Mouse (Mus musculus) neural tube, embryonic 11.5 days (tissue): Measurements from ENCODE around the gene Gm49333. TPM values are rescaled to one million over a fixed set of nuclear protein-coding genes. Genes with fewer than 3 reads are reported as not detected.

Experiments
- ATAC-seq: fragments of 200-750 bp; cut with Nextera tagmentation; 2 replicates; pipeline ENCODE4 v1.8.0; 2017; ENCODE audit warnings: moderate number of reproducible peaks, mild to moderate bottlenecking, moderate TSS enrichment, moderate library complexity; ENCODE audit not compliant: insufficient read depth, low FRiP score, low TSS enrichment
- DNase-seq: peaks from one replicate; pipeline ENCODE4 v3.0.0-alpha.2; 2015; ENCODE audit warnings: low spot score
- H3K27ac ChIP-seq: fragments of 300-500 bp; sonication (generic); 2 replicates; pipeline ENCODE4 v1.5.1; 2014; ENCODE audit warnings: low read depth, mild to moderate bottlenecking, low read length
- H3K27me3 ChIP-seq: fragments of 300-500 bp; sonication (generic); 2 replicates; pipeline ENCODE4 v1.6.1; 2014; ENCODE audit warnings: mild to moderate bottlenecking, low read length, mixed read lengths; ENCODE audit not compliant: control insufficient read depth, insufficient read depth
- H3K36me3 ChIP-seq: fragments of 300-500 bp; sonication (generic); 2 replicates; pipeline ENCODE4 v1.6.1; 2014; ENCODE audit warnings: mild to moderate bottlenecking, low read length, moderate library complexity, mixed read lengths; ENCODE audit not compliant: control insufficient read depth, insufficient read depth
- H3K4me1 ChIP-seq: fragments of 300-500 bp; sonication (generic); 2 replicates; pipeline ENCODE4 v1.6.1; 2014; ENCODE audit warnings: low read length, mixed read lengths; ENCODE audit not compliant: control insufficient read depth, insufficient read depth
- H3K4me2 ChIP-seq: fragments of 300-500 bp; sonication (generic); 2 replicates; pipeline ENCODE4 v1.6.1; 2014; ENCODE audit warnings: low read depth, mild to moderate bottlenecking, moderate library complexity
- H3K4me3 ChIP-seq: fragments of 300-500 bp; sonication (generic); 2 replicates; pipeline ENCODE4 v1.5.1; 2014; ENCODE audit warnings: low read depth, low read length
- H3K9ac ChIP-seq: fragments of 300-500 bp; sonication (generic); 2 replicates; pipeline ENCODE4 v1.6.1; 2014; ENCODE audit warnings: mild to moderate bottlenecking, low read length
- H3K9me3 ChIP-seq: fragments of 300-500 bp; sonication (generic); 2 replicates; pipeline ENCODE4 v1.6.1; 2016; ENCODE audit warnings: low read length; ENCODE audit not compliant: control insufficient read depth
- WGBS: fragments of 180-500 bp; shearing (Covaris S2); extraction: QIAGEN DNeasy Blood & Tissue Kit; methylation state at CpG from one replicate; pipeline ENCODE4 v1.1.7; 2014; 5-methylcytosine and 5-hydroxymethylcytosine counted together
- microRNA counts: library from miRNA; unstranded; fragments of <30 nt; microRNA quantifications from one replicate; lab custom pipeline; 2015
- microRNA-seq: library from miRNA; unstranded; fragments of <30 nt; microRNA quantifications from one replicate; pipeline ENCODE4, GENCODE M21; 2016
- polyA plus RNA-seq: library from polyadenylated mRNA; unstranded; fragments of >200 nt; fragmentation: Nextera tagmentation; extraction: Ambion mirVana; gene quantifications from 2 replicates; pipeline ENCODE4 v1.2.1, GENCODE M21; 2014

Gene Gm49333
- polyA plus RNA-seq, 1 experiment from 2014 or later: not detected

DNA sequence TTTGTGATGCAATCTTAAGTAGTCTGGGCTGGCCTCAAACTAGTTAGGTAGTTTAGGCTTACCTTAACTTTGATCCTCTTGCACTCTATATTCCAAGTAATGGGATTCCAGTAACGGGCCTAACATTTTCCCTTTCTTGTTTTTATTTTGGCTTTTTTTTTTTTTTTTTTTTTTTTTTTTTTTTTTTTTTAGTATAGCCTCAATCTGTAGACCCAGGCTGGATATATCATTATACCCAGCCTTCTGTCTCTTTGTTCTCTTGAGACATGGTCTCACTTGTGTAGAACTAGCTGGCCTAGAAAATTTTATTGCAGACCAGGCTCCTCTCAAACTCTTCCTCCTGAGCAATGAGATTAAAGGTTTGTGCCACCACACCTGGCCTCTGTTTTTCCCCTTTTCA is 80.2 kb downstream of the Gm49333 start:
- Histone ChIP-seq H3K4me2 (no peak overlapping the region), H3K27ac (no peak overlapping the region), H3K4me1 (peaks cover 19% of the 10 kb centered on the region), H3K9ac (no peak overlapping the region), H3K27me3 (no peaks in the 10 kb centered on the region), H3K4me3 (no peak overlapping the region), H3K36me3 (peaks cover 31% of the 10 kb centered on the region), H3K9me3 (no peaks in the 10 kb centered on the region)
- no peak for ATAC-seq
- 83% methylated on average over 1 of the region's 1 CpGs for WGBS
- DNase-seq: no peak

DNA sequence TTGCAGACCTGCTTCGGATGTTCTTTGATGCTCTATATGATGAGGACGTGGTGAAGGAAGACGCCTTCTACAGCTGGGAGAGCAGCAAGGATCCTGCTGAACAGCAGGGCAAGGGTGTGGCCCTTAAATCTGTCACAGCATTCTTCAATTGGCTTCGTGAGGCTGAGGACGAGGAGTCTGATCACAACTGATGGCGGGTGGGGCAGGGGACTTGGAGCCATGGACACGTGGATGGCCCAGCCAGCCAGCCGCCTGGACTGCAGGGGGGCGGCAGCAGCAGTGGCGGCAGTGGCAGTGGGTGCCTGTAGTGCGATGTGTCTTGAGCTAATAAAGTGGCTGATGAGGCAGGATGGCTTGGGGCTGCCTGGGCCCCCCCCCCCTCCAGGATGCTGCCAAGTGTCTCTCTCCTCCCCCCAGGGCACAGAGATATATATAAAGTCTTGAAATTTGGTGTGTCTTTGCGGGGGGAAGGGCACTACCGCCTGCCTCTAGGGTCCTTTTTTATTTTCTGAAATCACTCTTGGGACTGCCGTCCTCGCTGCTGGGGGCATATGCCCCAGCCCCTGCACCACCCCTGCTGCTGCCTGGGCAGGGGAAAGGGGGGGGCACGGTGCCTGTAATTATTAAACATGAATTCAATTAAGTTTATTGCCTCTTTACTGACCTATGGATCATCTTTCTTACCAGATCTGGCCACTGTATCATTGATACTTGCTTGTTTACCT is 81.0 kb downstream of the Gm49333 start:
- peaks cover 20% of the 10 kb centered on the region for H3K4me1 ChIP-seq
- WGBS: 39% methylated on average over 16 of the region's 16 CpGs
- peak overlapping the region; percentile 51 for H3K4me3 ChIP-seq
- H3K9ac ChIP-seq: no peak overlapping the region; the same call in 1 of the 2 replicates
- no peaks in the 10 kb centered on the region for H3K27me3 ChIP-seq
- no peak for DNase-seq
- peak overlapping the region; percentile 72; the same call in 1 of the 2 replicates for H3K4me2 ChIP-seq
- no peaks in the 10 kb centered on the region for H3K9me3 ChIP-seq
- no peak for ATAC-seq
- H3K27ac ChIP-seq: peak overlapping the region; percentile 80
- peaks cover 24% of the 10 kb centered on the region for H3K36me3 ChIP-seq

DNA sequence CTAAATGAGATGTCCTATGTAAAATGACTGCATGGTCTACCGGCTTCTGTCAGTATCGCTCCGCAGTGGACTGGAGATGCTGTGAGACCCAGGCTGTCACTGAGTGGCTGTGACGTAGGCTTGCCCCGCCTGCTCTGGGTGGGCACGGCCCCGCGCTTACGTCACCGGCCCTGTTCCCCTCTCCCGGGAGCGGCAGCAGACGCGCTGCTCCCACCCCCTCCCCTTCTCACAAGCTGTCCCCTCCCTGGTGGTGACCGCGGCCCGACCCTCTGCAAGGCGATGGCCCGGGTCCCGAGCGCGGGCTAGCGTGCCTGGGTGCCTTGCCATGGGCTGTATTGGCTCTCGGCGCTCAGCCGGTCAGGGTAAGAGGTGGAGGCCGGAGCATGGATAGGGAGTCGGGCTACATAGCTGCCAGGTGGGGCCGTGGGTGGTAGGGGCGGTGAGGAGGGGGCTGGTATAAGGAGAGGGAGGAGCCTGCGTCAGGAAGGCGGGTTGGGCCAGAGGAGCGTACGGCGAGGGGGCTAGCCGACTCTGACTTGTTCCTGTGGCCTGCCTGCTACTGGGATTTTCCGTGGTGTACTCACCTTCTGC is 81.8 kb downstream of the Gm49333 start, which contains the start of gene Fam131a:
Fam131a (plus strand) TSS at position 131 of the 591 bp plus-strand sequence.
- H3K27me3 ChIP-seq: no peaks in the 10 kb centered on the region
- ATAC-seq (peak; percentile 94), DNase-seq (peak; percentile 95)
- H3K9ac ChIP-seq: peak within 1 kb of the TSS; percentile 60
- peaks cover 21% of the 10 kb centered on the region for H3K36me3 ChIP-seq
- H3K9me3 ChIP-seq: no peaks in the 10 kb centered on the region
- peak within 1 kb of the TSS; percentile 80 for H3K27ac ChIP-seq
- WGBS: under 1% methylated on average over 32 of the region's 37 CpGs
- peak within 1 kb of the TSS; percentile 51 for H3K4me3 ChIP-seq
- H3K4me2 ChIP-seq: peak within 1 kb of the TSS; percentile 72
- peaks cover 20% of the 10 kb centered on the region for H3K4me1 ChIP-seq

DNA sequence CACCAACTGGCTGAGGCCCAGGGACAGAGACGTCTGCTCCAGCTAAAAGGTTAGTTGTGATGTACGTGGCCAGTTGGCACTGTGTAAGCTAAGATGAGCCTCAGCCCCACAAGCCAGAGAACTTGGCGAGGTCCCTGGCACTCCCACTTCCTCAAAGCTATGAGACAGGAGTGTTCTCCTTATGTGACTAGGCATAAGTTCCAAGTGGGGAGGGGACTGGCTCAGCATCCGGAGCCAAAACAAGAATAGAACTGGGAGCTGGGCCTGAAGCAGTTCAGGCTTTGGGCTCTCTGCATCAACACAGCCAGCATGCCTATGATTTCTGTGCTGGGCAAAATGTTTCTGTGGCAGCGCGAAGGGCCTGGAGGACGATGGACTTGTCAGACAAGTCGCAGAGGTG is 83.4 kb downstream of the Gm49333 start:
- Histone ChIP-seq H3K9ac (no peak overlapping the region; the same call in 1 of the 2 replicates), H3K27ac (no peak overlapping the region), H3K4me3 (no peak overlapping the region), H3K36me3 (peaks cover 8% of the 10 kb centered on the region), H3K4me2 (peak overlapping the region; percentile 74; the same call in 1 of the 2 replicates), H3K4me1 (peaks cover 20% of the 10 kb centered on the region), H3K9me3 (no peaks in the 10 kb centered on the region), H3K27me3 (no peaks in the 10 kb centered on the region)
- ATAC-seq (no peak), DNase-seq (no peak)
- 83% methylated on average over 8 of the region's 8 CpGs for WGBS

MicroRNAs encoded within 50 kb of the gene (microRNA counts, 519-probe panel; counts per million panel counts)
- microRNA mmu-miR-1224 (lab: Ali Mortazavi, UCI): 4,374 counts per million, percentile 80 among the panel's probes with 10 or more counts

Small RNAs within 50 kb of the gene (microRNA-seq; reads per million reads assigned to microRNA genes)
- 8.9 reads per million, percentile 19 among the genes with 10 or more reads in this experiment for gene Mir1224

Other genes starting within 250 kb of the Gm49333 start
- 74.4 and 80.9 TPM in 2 replicates for gene Abcc5, start 185.2 kb upstream of the Gm49333 start, polyA plus RNA-seq
- 130 and 137 TPM in 2 replicates for gene Eif2b5, start 112.8 kb upstream of the Gm49333 start, polyA plus RNA-seq
- 58.1 and 62.7 TPM in 2 replicates for gene Dvl3, start 94.6 kb upstream of the Gm49333 start, polyA plus RNA-seq
- 886 and 907 TPM in 2 replicates for gene Ap2m1, start 76.1 kb upstream of the Gm49333 start, polyA plus RNA-seq
- gene Abcf3, start 63.0 kb upstream of the Gm49333 start, polyA plus RNA-seq: 59.5 and 61.3 TPM in 2 replicates
- gene Vwa5b2, start 22.1 kb upstream of the Gm49333 start, polyA plus RNA-seq: 3.8 and 4.3 TPM in 2 replicates
- gene Eef1akmt4, start within 50 bp of the Gm49333 start, polyA plus RNA-seq: 32.2 and 34.4 TPM in 2 replicates
- gene Alg3, start 125 bp downstream of the Gm49333 start, polyA plus RNA-seq: 58.6 and 61.3 TPM in 2 replicates
- gene Camk2n2, start 9.7 kb downstream of the Gm49333 start, polyA plus RNA-seq: 4.1 and 4.4 TPM in 2 replicates
- 2.2 and 4.6 TPM in 2 replicates for gene Ece2, start 18.2 kb downstream of the Gm49333 start, polyA plus RNA-seq
- gene Psmd2, start 40.0 kb downstream of the Gm49333 start, polyA plus RNA-seq: 490 and 517 TPM in 2 replicates
- 164 and 165 TPM in 2 replicates for gene Eif4g1, start 56.7 kb downstream of the Gm49333 start, polyA plus RNA-seq
- 11.6 and 17.8 TPM in 2 replicates for gene Fam131a, start 81.6 kb downstream of the Gm49333 start, polyA plus RNA-seq
- gene Polr2h, start 106.1 kb downstream of the Gm49333 start, polyA plus RNA-seq: 121 and 125 TPM in 2 replicates
- 22.0 and 26.4 TPM in 2 replicates for gene Clcn2, start 106.1 kb downstream of the Gm49333 start, polyA plus RNA-seq
- gene Chrd, start 121.5 kb downstream of the Gm49333 start, polyA plus RNA-seq: 3.7 and 5.2 TPM in 2 replicates
- gene Thpo, start 122.9 kb downstream of the Gm49333 start, polyA plus RNA-seq: 0.55 and 1.0 TPM in 2 replicates